Mouse (Mus musculus) olfactory bulb, adult 2 months (tissue): ENCODE results near the gene Olfr577.

Source experiments
- CTCF ChIP-seq: fragments of 200-500 bp; IDR thresholded peaks from 2 replicates; pipeline ENCODE4 v1.5.1; 2012; ENCODE audit warnings: low read depth, mild to moderate bottlenecking, low read length, moderate library complexity; ENCODE audit not compliant: insufficient read depth
- POLR2A ChIP-seq: fragments of 200-500 bp; IDR thresholded peaks from 2 replicates; pipeline ENCODE4 v1.6.1; 2012; ENCODE audit warnings: mild to moderate bottlenecking, low read depth, low read length, moderate library complexity; ENCODE audit not compliant: insufficient read depth

- TF ChIP-seq POLR2A (no peak), CTCF (no peak)
Observed at GRCm38 (mm10) chr7:102975843-102976242, at the start of gene Olfr577.
